Mouse (Mus musculus): ENCODE measurements at regions not wholly inside any gene's neighbourhood (a gene's known extent, or its start where the extent isn't known, plus 50 kb on each side); places are given as distances from the start of the nearest gene placed in this dataset.

DNA sequence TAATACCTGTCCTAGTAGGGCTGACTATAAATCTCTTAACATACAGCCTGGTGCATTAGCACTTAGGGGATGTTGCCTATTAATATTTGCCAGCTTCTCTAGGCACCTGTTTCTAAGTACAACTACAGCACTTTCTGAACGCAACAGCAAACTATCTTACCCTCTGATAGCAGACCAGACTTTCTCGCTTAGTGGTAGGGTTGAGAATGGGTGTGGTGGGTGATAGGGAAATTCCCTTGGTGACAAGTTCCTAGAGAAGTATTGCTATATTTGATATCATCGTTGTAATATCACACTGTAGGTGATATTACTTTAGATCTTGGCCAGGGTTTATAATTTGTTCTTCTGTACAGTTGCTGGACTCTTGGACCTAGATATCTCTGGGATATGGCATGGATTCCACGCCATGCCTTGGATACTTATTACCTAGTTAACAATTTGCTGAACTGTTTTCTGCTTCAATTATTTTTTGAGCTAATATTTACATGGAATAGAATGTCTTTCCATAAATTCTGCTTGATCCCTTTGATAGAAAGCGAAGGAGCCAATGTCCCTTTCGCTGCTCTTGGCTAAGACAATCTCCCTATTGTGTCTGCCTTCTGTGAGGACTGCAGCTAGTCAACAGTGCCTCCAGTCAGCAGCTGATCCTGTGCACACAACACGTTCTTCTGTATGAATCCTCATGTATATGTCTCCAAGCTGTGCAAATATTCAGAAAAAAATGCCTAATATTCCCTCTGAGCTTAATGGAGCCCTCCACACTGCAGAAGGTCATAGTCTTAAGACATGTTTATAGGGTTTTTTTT lies 269.0 kb upstream of the Pik3r1 start:
- DNase-seq = no peak
- Histone ChIP-seq H3K4me2 (no peak overlapping the region), H3K9ac (no peak overlapping the region), H3K4me1 (ENCODE audit: insufficient read depth) (no peaks in the 10 kb centered on the region), H3K9me3 (ENCODE audit: low read depth, low read length) (no peaks in the 10 kb centered on the region), H3K36me3 (ENCODE audit: insufficient read depth) (no peaks in the 10 kb centered on the region), H3K27me3 (ENCODE audit: insufficient read depth, low read length) (no peaks in the 10 kb centered on the region), H3K27ac (ENCODE audit: low read depth) (no peak overlapping the region), H3K4me3 (ENCODE audit: low read depth, low read length) (no peak overlapping the region)
- 66% methylated on average over 7 of the region's 7 CpGs for WGBS
- no peak for TF ChIP-seq CTCF (IDR thresholded peaks at IDR 0.05; ENCODE audit: low read depth)
- no peak for ATAC-seq (ENCODE audit: insufficient read depth)

DNA sequence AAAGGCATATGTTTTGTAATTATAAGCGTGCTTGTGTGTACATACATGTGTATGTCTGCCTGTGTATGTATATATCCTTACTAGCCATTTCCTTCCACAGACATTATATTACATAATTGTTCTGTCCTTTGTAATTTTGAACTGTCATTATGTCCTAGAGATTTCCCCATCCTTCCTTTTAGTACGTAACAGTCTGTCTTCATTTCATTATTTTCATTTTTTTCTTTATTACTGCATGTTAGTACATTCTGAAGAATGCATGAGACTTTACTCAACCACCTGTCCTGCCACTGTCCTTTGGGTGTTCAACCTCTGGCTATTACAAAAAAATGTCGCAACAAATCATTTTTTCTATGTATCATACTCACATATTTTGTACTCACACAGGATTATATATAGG lies 292.2 kb upstream of the Pik3r1 start:
- TF ChIP-seq CTCF (IDR thresholded peaks at IDR 0.05; ENCODE audit: low read depth) = no peak

DNA sequence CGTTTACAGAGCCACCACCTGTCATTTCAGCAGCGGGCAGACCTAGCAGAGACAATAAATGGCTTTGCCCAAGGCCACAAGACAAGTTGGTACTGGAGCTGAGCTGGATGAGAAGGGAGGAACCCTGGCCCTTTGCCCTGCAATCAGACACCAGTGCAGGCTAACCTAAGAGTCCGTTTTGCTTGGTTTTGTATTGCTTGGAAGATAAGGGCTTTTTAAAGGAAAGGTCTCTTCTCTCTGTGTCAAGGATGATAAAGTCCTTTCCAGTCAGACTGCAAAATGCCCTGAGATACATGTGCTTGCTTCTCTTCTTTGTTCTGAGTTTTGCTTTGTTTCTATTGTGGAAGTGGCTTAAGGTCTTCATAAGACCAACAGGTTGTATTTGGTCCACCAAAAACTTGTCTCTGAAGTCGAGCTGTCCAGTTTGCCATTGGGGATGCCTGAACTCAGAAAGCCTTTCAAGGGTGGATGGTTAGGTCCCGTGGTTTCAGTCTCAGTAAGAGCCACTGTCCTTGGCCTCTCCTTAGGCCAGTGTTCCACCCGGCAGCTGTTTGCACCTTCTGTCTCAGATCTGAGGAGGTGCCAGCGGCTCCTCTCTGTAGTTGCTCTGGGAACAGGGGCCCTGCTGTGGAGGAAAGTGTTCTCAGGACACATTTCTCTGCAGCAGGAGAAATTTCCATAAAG lies 296.7 kb upstream of the Pik3r1 start:
- Histone ChIP-seq H3K27ac (ENCODE audit: low read depth) (no peak overlapping the region), H3K9me3 (ENCODE audit: low read depth, low read length) (no peaks in the 10 kb centered on the region), H3K27me3 (ENCODE audit: insufficient read depth, low read length) (no peaks in the 10 kb centered on the region), H3K9ac (no peak overlapping the region), H3K36me3 (ENCODE audit: insufficient read depth) (no peaks in the 10 kb centered on the region), H3K4me1 (ENCODE audit: insufficient read depth) (no peaks in the 10 kb centered on the region), H3K4me2 (no peak overlapping the region), H3K4me3 (ENCODE audit: low read depth, low read length) (no peak overlapping the region)
- no peak for TF ChIP-seq CTCF (IDR thresholded peaks at IDR 0.05; ENCODE audit: low read depth)
- WGBS = 39% methylated on average over 7 of the region's 7 CpGs
- ATAC-seq (ENCODE audit: insufficient read depth) (no peak), DNase-seq (no peak)

More for the DNA sequence above, 292.2 kb upstream of the Pik3r1 start:
- Histone ChIP-seq H3K4me1 (ENCODE audit: insufficient read depth) (no peaks in the 10 kb centered on the region), H3K27ac (ENCODE audit: low read depth) (no peak overlapping the region), H3K36me3 (ENCODE audit: insufficient read depth) (no peaks in the 10 kb centered on the region), H3K9ac (no peak overlapping the region), H3K4me3 (ENCODE audit: low read depth, low read length) (no peak overlapping the region), H3K27me3 (ENCODE audit: insufficient read depth, low read length) (no peaks in the 10 kb centered on the region), H3K9me3 (ENCODE audit: low read depth, low read length) (no peaks in the 10 kb centered on the region), H3K4me2 (no peak overlapping the region)
- DNase-seq = no peak
- no peak for ATAC-seq (ENCODE audit: insufficient read depth)
- 78% methylated on average over 3 of the region's 3 CpGs for WGBS

DNA sequence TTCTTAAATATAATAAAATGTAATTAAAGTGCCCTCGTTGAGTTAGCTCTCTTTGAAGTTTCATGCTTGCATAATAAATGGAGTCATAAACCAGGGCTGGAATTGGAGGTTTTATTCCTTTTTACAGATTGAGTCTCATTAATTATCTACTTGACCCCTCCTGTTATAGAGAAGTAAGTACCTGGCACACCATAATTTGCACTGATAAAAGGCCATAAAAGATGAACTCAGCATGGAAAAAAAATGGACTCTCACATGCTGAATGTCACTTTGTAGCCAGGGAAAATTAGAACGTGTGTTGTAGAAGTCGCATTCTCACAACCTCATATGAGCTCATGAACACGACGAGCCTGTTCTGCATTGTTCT lies 297.2 kb upstream of the Pik3r1 start:
- no peak overlapping the region for H3K4me3 ChIP-seq (ENCODE audit: low read depth, low read length)
- H3K4me1 ChIP-seq (ENCODE audit: insufficient read depth) = no peaks in the 10 kb centered on the region
- H3K27ac ChIP-seq (ENCODE audit: low read depth) = no peak overlapping the region
- H3K27me3 ChIP-seq (ENCODE audit: insufficient read depth, low read length) = no peaks in the 10 kb centered on the region
- ATAC-seq (ENCODE audit: insufficient read depth) (no peak), DNase-seq (no peak)
- TF ChIP-seq CTCF (IDR thresholded peaks at IDR 0.05; ENCODE audit: low read depth) = no peak
- no peak overlapping the region for H3K9ac ChIP-seq
- 69% methylated on average over 5 of the region's 5 CpGs for WGBS
- no peaks in the 10 kb centered on the region for H3K9me3 ChIP-seq (ENCODE audit: low read depth, low read length)
- no peaks in the 10 kb centered on the region for H3K36me3 ChIP-seq (ENCODE audit: insufficient read depth)
- no peak overlapping the region for H3K4me2 ChIP-seq

DNA sequence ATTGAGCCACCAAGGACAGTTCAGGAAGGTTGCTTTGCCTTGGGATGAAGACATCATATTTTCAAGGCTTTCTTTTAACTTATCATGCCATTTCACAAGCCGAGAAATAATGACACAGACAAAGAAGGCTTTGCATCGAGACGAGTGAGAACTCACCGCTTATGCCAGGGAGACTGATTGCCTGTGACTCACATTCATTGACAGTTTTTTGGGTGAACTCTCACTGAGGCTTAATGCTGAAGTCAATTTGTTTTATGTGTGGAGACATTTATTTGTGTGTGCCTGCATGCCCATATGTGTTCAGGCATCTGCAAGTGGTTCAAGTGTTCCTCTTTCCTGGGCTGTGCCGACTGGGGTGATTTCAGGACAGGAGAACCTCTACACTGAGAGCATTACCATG lies 297.8 kb upstream of the Pik3r1 start:
- Histone ChIP-seq H3K9me3 (ENCODE audit: low read depth, low read length) (no peaks in the 10 kb centered on the region), H3K4me3 (ENCODE audit: low read depth, low read length) (no peak overlapping the region), H3K27ac (ENCODE audit: low read depth) (no peak overlapping the region), H3K36me3 (ENCODE audit: insufficient read depth) (no peaks in the 10 kb centered on the region), H3K27me3 (ENCODE audit: insufficient read depth, low read length) (no peaks in the 10 kb centered on the region), H3K9ac (no peak overlapping the region), H3K4me1 (ENCODE audit: insufficient read depth) (no peaks in the 10 kb centered on the region), H3K4me2 (no peak overlapping the region)
- WGBS = 48% methylated on average over 5 of the region's 5 CpGs
- TF ChIP-seq CTCF (IDR thresholded peaks at IDR 0.05; ENCODE audit: low read depth) = no peak
- DNase-seq = no peak
- ATAC-seq (ENCODE audit: insufficient read depth) = no peak

DNA sequence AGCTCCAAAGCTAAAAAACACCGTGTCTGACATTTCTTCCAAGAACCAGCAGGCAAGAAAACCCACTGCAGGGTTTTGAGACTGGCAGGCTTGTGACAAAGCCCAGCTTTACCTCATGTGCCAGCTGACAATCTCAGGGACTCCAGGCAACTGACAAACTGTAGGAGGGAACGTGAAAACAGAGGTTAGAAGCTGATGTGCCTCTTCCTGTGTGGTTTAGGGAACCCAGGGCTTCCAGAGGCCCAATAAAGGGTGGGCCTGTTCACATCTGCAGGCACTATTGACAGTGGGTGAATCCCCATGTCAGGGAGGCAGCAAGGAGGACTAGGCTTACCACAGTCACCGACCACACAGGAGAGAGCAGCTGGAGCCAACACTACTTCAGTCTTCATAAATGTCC lies 302.7 kb upstream of the Pik3r1 start:
- 44% methylated on average over 3 of the region's 3 CpGs for WGBS
- H3K4me2 ChIP-seq = no peak overlapping the region
- H3K9ac ChIP-seq = no peak overlapping the region
- no peak for TF ChIP-seq CTCF (IDR thresholded peaks at IDR 0.05; ENCODE audit: low read depth)
- H3K27ac ChIP-seq (ENCODE audit: low read depth) = no peak overlapping the region
- no peaks in the 10 kb centered on the region for H3K27me3 ChIP-seq (ENCODE audit: insufficient read depth, low read length)
- H3K36me3 ChIP-seq (ENCODE audit: insufficient read depth) = no peaks in the 10 kb centered on the region
- H3K4me1 ChIP-seq (ENCODE audit: insufficient read depth) = no peaks in the 10 kb centered on the region
- DNase-seq = no peak
- ATAC-seq (ENCODE audit: insufficient read depth) = no peak
- no peaks in the 10 kb centered on the region for H3K9me3 ChIP-seq (ENCODE audit: low read depth, low read length)
- H3K4me3 ChIP-seq (ENCODE audit: low read depth, low read length) = no peak overlapping the region

DNA sequence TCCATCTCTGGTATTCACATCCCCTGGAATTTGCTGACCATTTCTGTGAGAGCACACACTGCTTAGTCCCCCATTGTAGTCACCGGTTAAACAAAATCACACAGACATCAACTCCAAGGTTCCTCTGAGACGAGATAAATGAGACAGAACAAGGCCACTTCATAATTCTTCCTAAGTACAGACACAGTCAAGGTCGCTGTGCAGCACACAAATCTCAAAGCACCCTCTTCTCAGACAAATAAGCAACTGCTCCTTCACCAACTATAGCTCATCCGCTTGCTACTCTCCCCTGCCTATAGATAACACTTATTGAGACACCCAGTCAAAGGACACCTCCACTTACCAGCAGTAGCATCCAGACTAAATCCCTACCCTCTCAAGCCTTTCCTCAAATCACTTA lies 304.3 kb upstream of the Pik3r1 start:
- no peaks in the 10 kb centered on the region for H3K4me1 ChIP-seq (ENCODE audit: insufficient read depth)
- no peak for TF ChIP-seq CTCF (IDR thresholded peaks at IDR 0.05; ENCODE audit: low read depth)
- ATAC-seq (ENCODE audit: insufficient read depth) = no peak

More for the DNA sequence above, 304.3 kb upstream of the Pik3r1 start:
- DNase-seq = no peak
- Histone ChIP-seq H3K36me3 (ENCODE audit: insufficient read depth) (no peaks in the 10 kb centered on the region), H3K4me3 (ENCODE audit: low read depth, low read length) (no peak overlapping the region), H3K9ac (no peak overlapping the region), H3K9me3 (ENCODE audit: low read depth, low read length) (no peaks in the 10 kb centered on the region), H3K27me3 (ENCODE audit: insufficient read depth, low read length) (no peaks in the 10 kb centered on the region), H3K27ac (ENCODE audit: low read depth) (no peak overlapping the region), H3K4me2 (no peak overlapping the region)
- WGBS = 48% methylated on average over 4 of the region's 4 CpGs

Measured in lung, embryonic 14.5 days (tissue).